Mouse (Mus musculus) embryonic facial prominence, embryonic 12.5 days (tissue): ENCODE measurements around the gene Cage1. TPM values are rescaled to one million over a fixed set of nuclear protein-coding genes. Genes with fewer than 3 reads are reported as not detected.

ENCODE experiments used
- ATAC-seq: fragments of 200-750 bp; cut with Nextera tagmentation; 2 replicates; pipeline ENCODE4 v1.8.0; 2017; ENCODE audit not compliant: insufficient number of reproducible peaks, insufficient read depth, low FRiP score, low TSS enrichment
- H3K27ac ChIP-seq: fragments of 300-500 bp; sonication (generic); 2 replicates; pipeline ENCODE4 v1.5.1; 2016; ENCODE audit warnings: mild to moderate bottlenecking
- H3K27me3 ChIP-seq: fragments of 300-500 bp; sonication (generic); 2 replicates; pipeline ENCODE4 v1.6.1; 2016; ENCODE audit warnings: mild to moderate bottlenecking, moderate library complexity
- H3K36me3 ChIP-seq: fragments of 300-500 bp; sonication (generic); 2 replicates; pipeline ENCODE4 v1.6.1; 2016; ENCODE audit warnings: mild to moderate bottlenecking
- H3K4me1 ChIP-seq: fragments of 300-500 bp; sonication (generic); 2 replicates; pipeline ENCODE4 v1.6.1; 2016
- H3K4me2 ChIP-seq: fragments of 300-500 bp; sonication (generic); replicated peaks from 2 replicates; pipeline ENCODE4 v1.6.1; 2016; ENCODE audit warnings: mild to moderate bottlenecking, moderate library complexity
- H3K4me3 ChIP-seq: fragments of 300-500 bp; sonication (generic); 2 replicates; pipeline ENCODE4 v1.5.1; 2016; ENCODE audit warnings: mild to moderate bottlenecking
- H3K9ac ChIP-seq: fragments of 300-500 bp; sonication (generic); 2 replicates; pipeline ENCODE4 v1.6.1; 2016; ENCODE audit warnings: mild to moderate bottlenecking, moderate library complexity
- H3K9me3 ChIP-seq: fragments of 300-500 bp; sonication (generic); 2 replicates; pipeline ENCODE4 v1.6.1; 2016; ENCODE audit warnings: mild to moderate bottlenecking, moderate library complexity
- WGBS: fragments of 180-500 bp; shearing (Covaris S2); methylation state at CpG from one replicate; pipeline ENCODE4 v1.1.7; 2016; 5-methylcytosine and 5-hydroxymethylcytosine counted together
- polyA plus RNA-seq: library from polyadenylated mRNA; unstranded; fragments of >200 nt; fragmentation: Nextera tagmentation; extraction: Ambion mirVana; gene quantifications from 2 replicates; pipeline ENCODE4 v1.2.1, GENCODE M21; 2016

Gene Cage1
- polyA plus RNA-seq, 1 experiment from 2014 or later = 1.2 TPM

GRCm38 (mm10) chr13:38007972-38008371, 28.9 kb downstream of the Cage1 start:
- 84% methylated on average over 2 of the region's 2 CpGs for WGBS
- Histone ChIP-seq H3K9me3 (no peaks in the 10 kb centered on the region), H3K36me3 (no peaks in the 10 kb centered on the region), H3K9ac (no peak overlapping the region), H3K27ac (no peak overlapping the region), H3K4me1 (no peaks in the 10 kb centered on the region), H3K27me3 (no peaks in the 10 kb centered on the region), H3K4me3 (no peak overlapping the region), H3K4me2 (no peak overlapping the region)
- no peak for ATAC-seq

GRCm38 (mm10) chr13:38002461-38002860, 34.4 kb downstream of the Cage1 start:
- Histone ChIP-seq H3K27me3 (0 out of 2 replicates have a peak, but pooled peaks cover 2% of the 10 kb centered on the region), H3K27ac (no peak overlapping the region), H3K4me3 (no peak overlapping the region), H3K9ac (no peak overlapping the region), H3K4me2 (no peak overlapping the region), H3K9me3 (no peaks in the 10 kb centered on the region), H3K36me3 (no peaks in the 10 kb centered on the region), H3K4me1 (no peaks in the 10 kb centered on the region)
- no peak for ATAC-seq
- 41% methylated on average over 1 of the region's 1 CpGs for WGBS

- H3K9ac ChIP-seq = no peak overlapping the region
- H3K27ac ChIP-seq = no peak overlapping the region
- H3K4me3 ChIP-seq = no peak overlapping the region
- 0 out of 2 replicates have a peak, but pooled peaks cover 2% of the 10 kb centered on the region for H3K27me3 ChIP-seq
- 80% methylated on average over 3 of the region's 3 CpGs for WGBS
- no peaks in the 10 kb centered on the region for H3K4me1 ChIP-seq
- H3K36me3 ChIP-seq = no peaks in the 10 kb centered on the region
- ATAC-seq = no peak
- no peak overlapping the region for H3K4me2 ChIP-seq
- no peaks in the 10 kb centered on the region for H3K9me3 ChIP-seq
These were observed 37.2 kb downstream of the Cage1 start for GRCm38 (mm10) chr13:37999713-38000112.

- ATAC-seq = peak; percentile 55
- Histone ChIP-seq H3K4me2 (peak overlapping the region; percentile 45), H3K27me3 (0 out of 2 replicates have a peak, but pooled peaks cover 2% of the 10 kb centered on the region), H3K9me3 (no peaks in the 10 kb centered on the region), H3K9ac (peak overlapping the region; percentile 97; the same call in 1 of the 2 replicates), H3K4me1 (0 out of 2 replicates have a peak, but pooled peaks cover 2% of the 10 kb centered on the region), H3K36me3 (peaks cover 19% of the 10 kb centered on the region), H3K4me3 (peak overlapping the region; percentile 93), H3K27ac (peak overlapping the region; percentile 95)
- 24% methylated on average over 7 of the region's 7 CpGs for WGBS
These were observed 42.5 kb downstream of the Cage1 start for GRCm38 (mm10) chr13:37994405-37994749.

- peak within 1 kb of the TSS; percentile 97 for H3K9ac ChIP-seq
- ATAC-seq = peak; percentile 93
- under 1% methylated on average over 85 of the region's 89 CpGs for WGBS
These were observed 43.0 kb downstream of the Cage1 start, which contains the start of gene Ssr1 for GRCm38 (mm10) chr13:37993704-37994404. Gene Ssr1 (minus strand): TSS chr13:37994217.

GRCm38 (mm10) chr13:37993376-37993703, 43.5 kb downstream of the Cage1 start:
- H3K36me3 ChIP-seq = peaks cover 30% of the 10 kb centered on the region
- peak overlapping the region; percentile 73 for H3K4me2 ChIP-seq
- H3K4me3 ChIP-seq = peak overlapping the region; percentile 93
- WGBS = 1% methylated on average over 17 of the region's 17 CpGs
- H3K9ac ChIP-seq = peak overlapping the region; percentile 97
- H3K9me3 ChIP-seq = no peaks in the 10 kb centered on the region
- peak; percentile 30; the same call in 1 of the 2 replicates for ATAC-seq
- peak overlapping the region; percentile 95 for H3K27ac ChIP-seq
- 0 out of 2 replicates have a peak, but pooled peaks cover 2% of the 10 kb centered on the region for H3K27me3 ChIP-seq
- 0 out of 2 replicates have a peak, but pooled peaks cover 2% of the 10 kb centered on the region for H3K4me1 ChIP-seq

More at GRCm38 (mm10) chr13:37993704-37994404, 43.0 kb downstream of the Cage1 start, which contains the start of gene Ssr1:
- H3K4me2 ChIP-seq = peak within 1 kb of the TSS; percentile 73
- 0 out of 2 replicates have a peak, but pooled peaks cover 2% of the 10 kb centered on the region for H3K4me1 ChIP-seq
- 0 out of 2 replicates have a peak, but pooled peaks cover 2% of the 10 kb centered on the region for H3K27me3 ChIP-seq
- H3K4me3 ChIP-seq = peak within 1 kb of the TSS; percentile 93
- no peaks in the 10 kb centered on the region for H3K9me3 ChIP-seq
- H3K27ac ChIP-seq = peak within 1 kb of the TSS; percentile 95
- peaks cover 24% of the 10 kb centered on the region for H3K36me3 ChIP-seq

- no peak for ATAC-seq
- Histone ChIP-seq H3K4me3 (peak overlapping the region; percentile 93), H3K27me3 (0 out of 2 replicates have a peak, but pooled peaks cover 2% of the 10 kb centered on the region), H3K9me3 (no peaks in the 10 kb centered on the region), H3K27ac (peak overlapping the region; percentile 95; the same call in 1 of the 2 replicates), H3K4me1 (0 out of 2 replicates have a peak, but pooled peaks cover 2% of the 10 kb centered on the region), H3K36me3 (peaks cover 35% of the 10 kb centered on the region), H3K9ac (peak overlapping the region; percentile 97), H3K4me2 (peak overlapping the region; percentile 73)
- 8% methylated on average over 10 of the region's 10 CpGs for WGBS
These were observed 44.1 kb downstream of the Cage1 start for GRCm38 (mm10) chr13:37992638-37993371.

GRCm38 (mm10) chr13:37989701-37990100, 47.2 kb downstream of the Cage1 start:
- 93% methylated on average over 8 of the region's 8 CpGs for WGBS
- H3K36me3 ChIP-seq = peaks cover 61% of the 10 kb centered on the region
- no peak overlapping the region for H3K4me3 ChIP-seq
- no peaks in the 10 kb centered on the region for H3K27me3 ChIP-seq
- ATAC-seq = no peak
- no peak overlapping the region for H3K27ac ChIP-seq
- H3K9ac ChIP-seq = no peak overlapping the region
- H3K4me1 ChIP-seq = 0 out of 2 replicates have a peak, but pooled peaks cover 2% of the 10 kb centered on the region
- no peaks in the 10 kb centered on the region for H3K9me3 ChIP-seq
- no peak overlapping the region for H3K4me2 ChIP-seq

- Histone ChIP-seq H3K36me3 (peaks cover 90% of the 10 kb centered on the region), H3K4me3 (no peak overlapping the region), H3K4me1 (no peaks in the 10 kb centered on the region), H3K9me3 (no peaks in the 10 kb centered on the region), H3K4me2 (no peak overlapping the region), H3K27ac (no peak overlapping the region), H3K27me3 (no peaks in the 10 kb centered on the region), H3K9ac (no peak overlapping the region)
- WGBS = 78% methylated on average over 10 of the region's 10 CpGs
- ATAC-seq = no peak
These were observed 50.7 kb downstream of the Cage1 start for GRCm38 (mm10) chr13:37986166-37986565.

GRCm38 (mm10) chr13:37981063-37981462, 55.8 kb downstream of the Cage1 start:
- Histone ChIP-seq H3K27ac (no peak overlapping the region), H3K4me2 (no peak overlapping the region), H3K4me1 (no peaks in the 10 kb centered on the region), H3K9me3 (no peaks in the 10 kb centered on the region), H3K9ac (no peak overlapping the region), H3K36me3 (peaks cover 82% of the 10 kb centered on the region), H3K4me3 (no peak overlapping the region), H3K27me3 (no peaks in the 10 kb centered on the region)
- no peak for ATAC-seq
- 96% methylated on average over 5 of the region's 5 CpGs for WGBS

- 92% methylated on average over 10 of the region's 10 CpGs for WGBS
These were observed 56.5 kb downstream of the Cage1 start for GRCm38 (mm10) chr13:37980346-37980745.

More at GRCm38 (mm10) chr13:37980346-37980745, 56.5 kb downstream of the Cage1 start:
- H3K9ac ChIP-seq = no peak overlapping the region
- peaks cover 76% of the 10 kb centered on the region for H3K36me3 ChIP-seq
- no peak overlapping the region for H3K4me3 ChIP-seq
- H3K9me3 ChIP-seq = no peaks in the 10 kb centered on the region
- no peak overlapping the region for H3K27ac ChIP-seq
- H3K4me1 ChIP-seq = no peaks in the 10 kb centered on the region
- no peak for ATAC-seq
- H3K4me2 ChIP-seq = no peak overlapping the region
- H3K27me3 ChIP-seq = no peaks in the 10 kb centered on the region
